20 mouse cellular contexts compared by ENCODE assay signal in the genomic region with DNA sequence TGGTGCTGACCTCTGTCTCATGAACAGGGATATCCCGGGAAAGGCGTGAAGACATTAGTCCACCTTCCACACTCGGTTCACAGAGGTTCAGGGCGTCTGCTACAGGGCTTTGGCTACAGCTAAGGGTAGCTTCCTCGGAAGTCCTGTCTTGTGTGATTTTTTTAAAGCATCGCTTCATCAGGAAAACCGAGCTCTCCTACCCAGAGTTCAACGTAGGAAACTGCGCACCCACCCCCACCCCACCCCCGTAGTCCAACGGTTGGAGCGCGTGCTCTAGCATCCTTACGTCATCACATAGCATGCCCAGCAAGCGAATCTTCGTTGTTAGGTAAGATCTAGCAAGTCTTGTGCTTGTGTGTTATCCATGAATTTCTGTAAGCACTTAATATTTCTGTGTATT. TPM values are rescaled to one million over a fixed set of nuclear protein-coding genes. Genes with fewer than 3 reads are reported as not detected.
"Had no signal": no experiment of that assay in that cellular context is flagged by ENCODE, and none has a peak within 500 bp of the region (broad histone marks: within the 10 kb centered on the region; RNA-seq: fewer than 3 reads in every experiment).

No protein-coding gene starts in this region.

- H3K27me3 ChIP-seq: neural tube, embryonic 12.5 days; neural tube, embryonic 13.5 days; neural tube, embryonic 15.5 days; stomach, embryonic 15.5 days had no signal

- H3K4me2 ChIP-seq: neural tube, embryonic 12.5 days; neural tube, embryonic 13.5 days; neural tube, embryonic 15.5 days; stomach, embryonic 15.5 days had no signal

- H3K9ac ChIP-seq: neural tube, embryonic 12.5 days; neural tube, embryonic 13.5 days; neural tube, embryonic 15.5 days; stomach, embryonic 15.5 days had no signal

- H3K27ac ChIP-seq: neural tube, embryonic 12.5 days; neural tube, embryonic 13.5 days; neural tube, embryonic 15.5 days; stomach, embryonic 15.5 days; stomach, postnatal 0 days had no signal

- H3K4me3 ChIP-seq: neural tube, embryonic 12.5 days; neural tube, embryonic 13.5 days; neural tube, embryonic 15.5 days; stomach, embryonic 15.5 days had no signal

- H3K36me3 ChIP-seq: neural tube, embryonic 12.5 days; neural tube, embryonic 13.5 days; neural tube, embryonic 15.5 days had no signal

- DNase-seq: retina, postnatal 1 day; right cerebral cortex, adult 18-20 months; right cerebral cortex, postnatal 14 days; right cerebral cortex, postnatal 25 days; right cerebral cortex, postnatal 4 days; spleen, adult 18-20 months; thymus, adult 18-20 months; thymus, adult 2 months; thymus, postnatal 14 days; thymus, postnatal 25 days; thymus, postnatal 36 days; thymus, postnatal 4 days had no signal

- H3K4me1 ChIP-seq: neural tube, embryonic 12.5 days; neural tube, embryonic 13.5 days; neural tube, embryonic 15.5 days; stomach, embryonic 15.5 days had no signal

- H3K9me3 ChIP-seq: neural tube, embryonic 12.5 days; neural tube, embryonic 13.5 days; neural tube, embryonic 15.5 days; stomach, embryonic 15.5 days had no signal

RNA-seq across cellular contexts. Expression of gene Pmch, which starts 44.8 kb away (rescaled TPM):
- polyA plus RNA-seq: neural tube, embryonic 12.5 days; small intestine, adult 2 months; spleen, adult 2 months; stomach, postnatal 0 days; thymus, adult 2 months; urinary bladder, adult 2 months had no signal
